Mouse (Mus musculus) forebrain, embryonic 15.5 days (tissue): Measurements from ENCODE around the gene Kcng4. TPM values are rescaled to one million over a fixed set of nuclear protein-coding genes. Genes with fewer than 3 reads are reported as not detected.

Experiments used
- polyA plus RNA-seq: library from polyadenylated mRNA; unstranded; fragments of >200 nt; fragmentation: Nextera tagmentation; extraction: Ambion mirVana; gene quantifications from 2 replicates; pipeline ENCODE4 v1.2.1, GENCODE M21; 2015

Kcng4 gene
- polyA plus RNA-seq, 1 experiment from 2014 or later: 0.28 TPM

Other genes with a start within 250 kb of the Kcng4 start
- 14.7 and 15.2 TPM in 2 replicates for gene Mlycd, start 240.8 kb downstream of the Kcng4 start, polyA plus RNA-seq
- gene Osgin1, start 201.6 kb downstream of the Kcng4 start, polyA plus RNA-seq: 0.19 and 0.22 TPM in 2 replicates
- 15.7 and 17.9 TPM in 2 replicates for gene Necab2, start 189.0 kb downstream of the Kcng4 start, polyA plus RNA-seq
- not detected in 2 replicates for gene Slc38a8, start 134.0 kb downstream of the Kcng4 start, polyA plus RNA-seq
- gene Mbtps1, start 76.9 kb downstream of the Kcng4 start, polyA plus RNA-seq: 65.8 and 67.8 TPM in 2 replicates
- 156 and 161 TPM in 2 replicates for gene Hsdl1, start 60.5 kb downstream of the Kcng4 start, polyA plus RNA-seq
- 0.15 and 0.51 TPM in 2 replicates for gene Dnaaf1, start 60.4 kb downstream of the Kcng4 start, polyA plus RNA-seq
- 17.6 and 18.8 TPM in 2 replicates for gene Taf1c, start 30.5 kb downstream of the Kcng4 start, polyA plus RNA-seq
- not detected in 2 replicates for gene Adad2, start 22.9 kb downstream of the Kcng4 start, polyA plus RNA-seq
- gene Wfdc1, start 30.7 kb upstream of the Kcng4 start, polyA plus RNA-seq: 2.4 and 2.9 TPM in 2 replicates
- 0.09 TPM in 1 of 2 replicates, not detected in the other for gene Atp2c2, start 64.3 kb upstream of the Kcng4 start, polyA plus RNA-seq
- 14.5 and 14.9 TPM in 2 replicates for gene Tldc1, start 142.7 kb upstream of the Kcng4 start, polyA plus RNA-seq
- 127 and 138 TPM in 2 replicates for gene Cotl1, start 204.9 kb upstream of the Kcng4 start, polyA plus RNA-seq
- gene Klhl36, start 226.6 kb upstream of the Kcng4 start, polyA plus RNA-seq: 15.3 and 15.4 TPM in 2 replicates